Mouse (Mus musculus): ENCODE measurements around the gene Klk1. TPM values are rescaled to one million over a fixed set of nuclear protein-coding genes. Genes with fewer than 3 reads are reported as not detected.
"Not testable (repeated sequence)": the region's sequence is repeated elsewhere in the genome, so short reads cannot be mapped to it uniquely, and the experiment has no call there.

Klk1 gene
- polyA plus RNA-seq, 1 experiment from 2014 or later = not detected

DNA sequence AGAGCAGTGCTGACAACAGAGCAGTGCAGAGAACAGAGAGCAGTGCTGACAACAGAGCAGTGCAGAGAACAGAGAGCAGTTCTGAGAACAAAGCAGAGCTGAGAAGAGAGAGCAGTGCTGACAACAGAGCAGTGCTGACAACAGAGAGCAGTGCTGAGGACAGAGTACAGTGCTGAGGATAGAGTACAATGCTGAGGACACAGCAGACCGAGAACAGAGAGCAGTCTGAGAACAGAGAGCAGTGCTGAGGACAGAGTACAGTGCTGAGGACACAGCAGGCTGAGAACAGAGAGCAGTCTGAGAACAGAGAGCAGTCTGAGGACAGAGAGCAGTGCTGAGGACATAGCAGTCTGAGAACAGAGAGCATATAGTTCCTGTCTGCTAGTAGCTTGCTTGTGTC is 15.6 kb downstream of the Klk1 start:
- Histone ChIP-seq H3K4me1 (peaks cover 7% of the 10 kb centered on the region), H3K9me3 (no peaks in the 10 kb centered on the region), H3K36me3 (replicated peaks) (no peaks in the 10 kb centered on the region), H3K4me3 (no peak overlapping the region), H3K27me3 (ENCODE audit: poor library complexity, severe bottlenecking) (no peaks in the 10 kb centered on the region), H3K27ac (no peak overlapping the region)
- no peak for DNase-seq (ENCODE audit: extremely low spot score, low spot score)
- WGBS = 67% methylated on average over 1 of the region's 1 CpGs

DNA sequence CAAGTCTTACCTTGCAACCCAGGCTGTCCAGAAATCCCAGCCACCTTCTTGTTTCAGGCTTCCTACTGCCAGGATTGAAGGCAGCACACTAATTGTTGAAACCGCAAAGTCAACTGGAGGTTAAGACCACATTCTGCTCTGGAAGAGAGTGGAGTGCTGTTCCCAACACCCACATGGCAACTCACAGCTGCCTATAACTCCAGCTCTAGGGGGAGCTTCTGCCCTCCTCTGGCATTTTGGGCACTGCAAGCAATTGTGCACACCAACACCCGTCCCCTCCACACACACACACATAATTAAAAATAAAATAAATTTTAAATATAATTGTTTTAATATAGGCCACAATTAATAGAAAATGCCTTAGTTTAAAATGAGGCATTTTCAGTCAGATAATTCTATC is 16.0 kb downstream of the Klk1 start:
- Histone ChIP-seq H3K36me3 (replicated peaks) (no peaks in the 10 kb centered on the region), H3K4me3 (no peak overlapping the region)
- 69% methylated on average over 2 of the region's 2 CpGs for WGBS

DNA sequence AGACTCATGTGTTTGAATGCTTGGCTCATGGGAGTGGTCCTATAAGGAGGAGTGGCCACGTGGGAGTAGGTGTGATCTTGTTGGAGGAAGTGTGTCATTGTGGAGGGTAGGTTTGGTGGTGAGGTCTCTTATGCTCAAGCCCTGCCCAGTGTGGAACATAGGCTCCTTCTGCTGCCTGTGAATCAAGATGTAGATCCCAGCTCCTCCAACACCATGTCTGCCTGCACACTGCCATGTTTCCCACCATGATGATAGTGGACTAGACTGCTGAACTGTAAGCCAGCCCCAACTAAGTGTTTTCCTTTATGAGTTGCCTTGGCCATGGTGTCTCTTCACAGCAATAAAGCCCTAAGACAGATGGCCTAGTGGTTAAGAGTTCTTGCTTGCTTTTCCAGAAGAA is 18.9 kb downstream of the Klk1 start:
- Histone ChIP-seq H3K27ac (no peak overlapping the region), H3K36me3 (replicated peaks) (peaks cover 14% of the 10 kb centered on the region), H3K4me3 (no peak overlapping the region), H3K4me1 (peaks cover 22% of the 10 kb centered on the region), H3K27me3 (ENCODE audit: poor library complexity, severe bottlenecking) (no peaks in the 10 kb centered on the region), H3K9me3 (no peaks in the 10 kb centered on the region)
- WGBS = 50% methylated on average over 1 of the region's 1 CpGs
- DNase-seq (ENCODE audit: extremely low spot score, low spot score) = no peak

More for the DNA sequence above, 16.0 kb downstream of the Klk1 start:
- Histone ChIP-seq H3K4me1 (peaks cover 7% of the 10 kb centered on the region), H3K27ac (no peak overlapping the region), H3K27me3 (ENCODE audit: poor library complexity, severe bottlenecking) (no peaks in the 10 kb centered on the region), H3K9me3 (no peaks in the 10 kb centered on the region)
- no peak for DNase-seq (ENCODE audit: extremely low spot score, low spot score)

DNA sequence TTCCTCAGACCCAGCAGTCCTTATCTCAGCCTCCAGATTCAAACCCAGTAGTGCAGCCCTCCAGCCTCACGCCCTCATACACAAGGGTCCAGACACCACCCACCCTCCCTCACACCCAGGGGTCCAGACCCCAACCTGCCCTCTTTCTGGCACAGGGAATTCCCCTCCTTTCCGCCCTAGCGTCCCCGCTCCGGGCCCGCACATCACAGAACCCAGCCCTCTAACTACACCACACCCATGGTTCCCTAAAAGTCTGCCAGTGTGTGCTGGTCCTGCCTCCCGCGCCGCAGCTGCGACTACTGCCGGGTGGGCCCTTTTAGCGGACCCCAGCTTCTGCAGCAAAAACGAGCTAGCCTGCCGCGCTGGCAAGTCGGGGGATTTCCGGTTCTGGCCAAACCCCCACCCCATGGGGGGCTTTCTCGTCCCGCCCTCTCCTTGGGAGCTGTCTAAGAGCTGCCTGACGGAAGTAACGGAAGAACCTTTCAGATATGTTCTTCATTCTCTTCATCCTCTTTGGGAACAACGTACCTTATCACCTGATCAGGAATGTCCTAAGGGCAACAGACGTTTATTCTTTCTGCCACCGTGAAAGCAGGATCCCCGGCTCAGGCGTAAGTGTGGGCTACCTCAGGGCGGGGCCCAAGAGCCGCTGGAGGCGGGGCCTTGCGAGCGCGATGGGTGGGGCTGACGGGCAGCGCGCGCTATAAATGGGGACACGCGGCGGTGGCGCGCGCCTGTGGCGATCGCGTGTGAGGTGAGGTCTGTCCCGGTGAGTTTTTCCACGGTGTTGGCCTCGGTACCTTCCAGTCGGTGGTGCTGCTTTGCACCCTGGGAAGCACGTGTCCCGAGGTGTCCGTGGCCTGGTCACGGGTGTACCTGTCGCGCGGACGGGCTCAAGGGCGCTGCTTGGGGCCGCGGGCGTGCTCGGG is 21.2 kb downstream of the Klk1 start, which contains the start of the genes 1700028J19Rik and 2410002F23Rik:
Gene 1700028J19Rik (minus strand): TSS at position 641 of the 929 bp plus-strand sequence.
Gene 2410002F23Rik (plus strand): TSS at position 668 of the 929 bp plus-strand sequence.
- H3K9me3 ChIP-seq = no peaks in the 10 kb centered on the region
- H3K4me1 ChIP-seq = peaks cover 24% of the 10 kb centered on the region
- H3K4me3 ChIP-seq = peak within 1 kb of the TSS; percentile 92
- WGBS = under 1% methylated on average over 62 of the region's 62 CpGs
- H3K27me3 ChIP-seq (ENCODE audit: poor library complexity, severe bottlenecking) = no peaks in the 10 kb centered on the region
- peak within 1 kb of the TSS; percentile 98 for H3K27ac ChIP-seq
- H3K36me3 ChIP-seq (replicated peaks) = peaks cover 36% of the 10 kb centered on the region
- peak; percentile 89 for DNase-seq (ENCODE audit: extremely low spot score, low spot score)

DNA sequence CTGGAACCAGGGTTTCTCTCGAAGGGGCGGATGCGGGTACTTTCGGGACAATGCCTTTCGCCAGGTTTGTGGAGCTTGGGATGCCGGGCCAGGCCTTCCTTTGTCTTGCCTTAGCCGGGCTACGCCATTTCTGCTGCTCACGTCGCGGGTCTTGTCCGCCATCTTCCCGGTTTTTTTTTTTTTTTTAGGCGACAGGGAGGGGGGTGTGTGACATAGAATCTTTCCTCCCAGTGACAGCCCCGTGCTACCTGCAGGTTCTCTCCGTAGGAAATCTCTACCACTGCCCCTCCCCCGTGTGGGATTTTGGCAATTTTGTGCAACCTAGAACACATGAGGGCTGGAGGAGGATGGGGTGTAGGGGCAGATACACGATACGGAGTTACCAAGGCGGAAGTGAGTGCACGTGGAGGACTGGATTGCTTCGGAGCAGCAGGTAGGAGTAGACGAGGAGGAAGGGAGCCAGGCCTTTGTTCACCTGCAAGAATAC is 21.9 kb downstream of the Klk1 start:
- under 1% methylated on average over 23 of the region's 23 CpGs for WGBS
- Histone ChIP-seq H3K27me3 (ENCODE audit: poor library complexity, severe bottlenecking) (no peaks in the 10 kb centered on the region), H3K4me3 (peak overlapping the region; percentile 92), H3K4me1 (peaks cover 24% of the 10 kb centered on the region), H3K36me3 (replicated peaks) (peaks cover 42% of the 10 kb centered on the region), H3K27ac (peak overlapping the region; percentile 98), H3K9me3 (no peaks in the 10 kb centered on the region)
- DNase-seq (ENCODE audit: extremely low spot score, low spot score) = peak; percentile 73

DNA sequence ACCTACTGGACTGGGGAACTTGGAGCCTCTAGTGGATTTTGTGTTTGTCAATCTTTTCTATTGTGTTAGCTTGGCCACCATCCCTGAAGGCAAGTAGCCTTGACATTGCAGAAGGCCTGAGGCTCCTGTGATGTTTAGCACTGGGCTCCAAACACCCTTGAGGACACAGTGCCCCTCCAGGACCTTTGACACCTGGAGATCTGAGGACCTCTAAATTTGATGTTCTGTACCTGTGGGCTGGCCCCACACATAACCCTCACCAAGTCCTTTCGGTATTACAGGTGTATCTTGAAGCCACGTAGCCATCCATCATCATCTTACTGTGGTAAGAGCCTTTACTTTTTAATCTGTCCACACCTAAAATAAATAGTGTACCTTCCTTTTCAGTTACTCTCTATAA is 22.8 kb downstream of the Klk1 start:
- Histone ChIP-seq H3K4me3 (peak overlapping the region; percentile 92), H3K9me3 (no peaks in the 10 kb centered on the region), H3K4me1 (peaks cover 30% of the 10 kb centered on the region), H3K27ac (no peak overlapping the region), H3K27me3 (ENCODE audit: poor library complexity, severe bottlenecking) (no peaks in the 10 kb centered on the region), H3K36me3 (replicated peaks) (peaks cover 52% of the 10 kb centered on the region)
- 95% methylated on average over 2 of the region's 2 CpGs for WGBS
- DNase-seq (ENCODE audit: extremely low spot score, low spot score) = no peak

DNA sequence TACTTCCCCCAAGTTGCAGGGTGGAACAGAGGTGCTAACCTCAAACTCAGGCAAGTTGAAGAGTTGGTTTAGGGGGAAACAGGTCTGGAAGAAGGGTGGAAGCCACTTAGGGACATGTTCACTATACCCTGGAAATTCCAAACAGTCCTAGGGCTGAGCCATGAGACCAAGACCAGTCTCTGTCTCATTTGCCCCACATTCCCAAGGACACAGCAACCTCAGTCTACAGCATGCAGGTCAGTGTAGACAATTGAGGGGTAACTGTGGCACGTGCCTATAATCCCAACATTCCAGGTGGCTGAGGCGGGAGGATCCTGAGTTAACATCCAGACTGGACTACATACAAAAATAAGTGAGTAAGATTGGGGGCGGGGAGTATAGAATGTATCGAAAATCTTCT is 24.1 kb downstream of the Klk1 start:
- no peak overlapping the region for H3K27ac ChIP-seq
- H3K4me1 ChIP-seq = peaks cover 30% of the 10 kb centered on the region
- WGBS = 92% methylated on average over 4 of the region's 4 CpGs
- no peaks in the 10 kb centered on the region for H3K9me3 ChIP-seq
- H3K27me3 ChIP-seq (ENCODE audit: poor library complexity, severe bottlenecking) = no peaks in the 10 kb centered on the region
- peaks cover 64% of the 10 kb centered on the region for H3K36me3 ChIP-seq (replicated peaks)
- DNase-seq (ENCODE audit: extremely low spot score, low spot score) = no peak
- H3K4me3 ChIP-seq = no peak overlapping the region

DNA sequence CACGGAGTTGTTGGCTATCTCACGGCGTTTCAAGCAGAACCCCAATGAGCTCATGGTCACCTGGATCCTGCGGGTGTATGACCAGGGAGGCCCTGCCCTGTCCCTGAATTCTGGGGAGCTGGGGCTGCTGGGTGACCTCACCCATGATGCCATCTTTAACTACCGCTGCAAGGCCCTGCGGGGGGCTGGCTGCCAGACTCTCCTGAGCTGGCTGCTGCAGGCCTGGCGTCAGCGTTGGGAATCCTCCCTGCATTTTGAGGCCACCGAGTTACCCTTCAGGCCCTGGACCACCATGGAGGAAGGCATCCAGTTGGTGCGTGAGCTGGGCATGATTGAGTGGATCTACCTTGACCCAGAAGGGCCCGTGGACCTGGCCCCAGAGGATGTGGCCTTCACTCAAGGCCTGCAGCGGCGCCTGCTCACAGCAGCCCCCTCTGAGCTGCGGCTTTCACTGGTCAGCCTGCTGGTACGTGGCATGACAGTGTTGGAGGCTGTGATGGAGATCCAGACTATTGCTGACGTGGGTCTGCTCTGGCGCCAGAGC is 25.6 kb downstream of the Klk1 start:
- peaks cover 23% of the 10 kb centered on the region for H3K4me1 ChIP-seq
- H3K9me3 ChIP-seq; H3K27ac ChIP-seq; H3K27me3 ChIP-seq (ENCODE audit: poor library complexity, severe bottlenecking); H3K4me3 ChIP-seq; DNase-seq (ENCODE audit: extremely low spot score, low spot score): not testable (repeated sequence)
- H3K36me3 ChIP-seq (replicated peaks) = peaks cover 77% of the 10 kb centered on the region
- WGBS = 93% methylated on average over 17 of the region's 17 CpGs

DNA sequence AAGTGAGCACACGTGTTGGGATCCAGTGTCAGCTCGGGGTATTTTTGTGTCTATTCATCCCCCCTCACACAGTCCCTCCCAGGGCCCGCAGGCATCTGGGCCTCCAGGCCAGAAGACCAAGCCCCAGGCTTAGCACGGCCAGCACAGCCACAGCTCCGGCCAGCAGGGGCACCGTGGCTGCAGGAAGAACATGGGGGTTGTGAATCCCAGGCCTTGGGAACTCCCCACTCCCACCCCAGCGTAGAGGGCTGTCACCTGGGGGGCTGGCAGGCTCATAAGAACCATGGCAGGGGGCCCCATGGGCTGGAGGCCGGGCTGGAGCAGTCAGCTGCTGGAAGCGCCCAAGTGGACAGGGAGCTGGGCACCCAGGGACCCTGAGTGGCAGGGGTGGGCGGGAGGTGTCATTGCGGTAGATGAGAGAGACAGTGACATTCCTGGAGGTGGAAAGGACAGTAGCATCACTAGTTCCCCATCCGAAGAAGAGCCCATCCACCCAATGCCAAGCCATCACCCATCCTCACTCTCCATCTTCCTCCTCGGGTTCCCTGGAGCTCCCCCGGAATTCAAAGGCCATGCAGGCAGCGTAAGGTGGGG is 28.0 kb downstream of the Klk1 start:
- Histone ChIP-seq H3K4me1 (peaks cover 18% of the 10 kb centered on the region), H3K4me3 (no peak overlapping the region), H3K27ac (no peak overlapping the region), H3K27me3 (ENCODE audit: poor library complexity, severe bottlenecking) (no peaks in the 10 kb centered on the region), H3K9me3 (no peaks in the 10 kb centered on the region), H3K36me3 (replicated peaks) (peaks cover 76% of the 10 kb centered on the region)
- 76% methylated on average over 15 of the region's 15 CpGs for WGBS
- no peak for DNase-seq (ENCODE audit: extremely low spot score, low spot score)

DNA sequence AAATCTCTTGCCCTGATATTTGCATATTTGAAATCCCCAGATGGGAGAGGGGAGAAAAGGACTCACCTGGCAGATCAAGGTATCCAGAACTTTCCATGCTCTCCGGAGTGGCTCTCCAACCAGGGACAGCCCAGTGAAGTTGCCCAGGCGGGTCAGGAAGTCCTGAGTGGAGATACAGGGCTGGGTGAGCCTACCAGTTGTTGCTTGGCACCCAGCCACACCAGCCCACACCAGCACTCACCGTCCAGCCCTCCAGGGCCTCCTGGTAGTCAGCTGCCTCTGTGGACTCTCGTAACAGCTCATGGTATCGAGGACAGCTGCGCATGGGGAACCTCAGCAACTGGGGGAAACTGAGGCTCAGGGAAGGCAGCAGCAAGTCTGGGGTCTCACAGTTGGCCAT is 29.8 kb downstream of the Klk1 start:
- peaks cover 6% of the 10 kb centered on the region for H3K4me1 ChIP-seq
- H3K36me3 ChIP-seq (replicated peaks) = peaks cover 58% of the 10 kb centered on the region
- no peaks in the 10 kb centered on the region for H3K27me3 ChIP-seq (ENCODE audit: poor library complexity, severe bottlenecking)
- 88% methylated on average over 6 of the region's 6 CpGs for WGBS
- H3K27ac ChIP-seq = no peak overlapping the region
- no peaks in the 10 kb centered on the region for H3K9me3 ChIP-seq
- DNase-seq (ENCODE audit: extremely low spot score, low spot score) = no peak
- H3K4me3 ChIP-seq = no peak overlapping the region

DNA sequence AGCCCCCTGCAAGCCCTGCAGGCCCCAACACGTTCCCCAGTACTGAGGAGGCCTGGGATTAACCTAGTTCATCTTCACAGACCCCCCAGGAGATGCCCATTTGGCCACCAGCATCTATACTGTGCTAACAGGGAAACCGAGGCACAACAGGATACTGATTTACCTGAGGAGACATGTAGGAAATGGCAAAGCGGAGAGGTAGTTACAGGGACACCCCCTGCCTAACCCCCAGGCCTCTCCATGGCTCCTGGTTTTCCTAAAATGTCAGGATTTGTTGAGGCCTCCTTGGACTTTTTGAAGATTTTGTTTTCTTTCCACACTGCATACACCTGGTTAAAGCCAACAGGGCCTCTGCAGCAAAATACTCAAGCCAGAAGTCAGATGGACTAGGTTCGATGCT is 32.1 kb downstream of the Klk1 start, which contains the start of gene Acp4:
Gene Acp4 (minus strand): TSS at position 101 of the 400 bp plus-strand sequence.
- Histone ChIP-seq H3K36me3 (replicated peaks) (peaks cover 36% of the 10 kb centered on the region), H3K9me3 (no peaks in the 10 kb centered on the region), H3K4me1 (peaks cover 5% of the 10 kb centered on the region), H3K27ac (no peak within 1 kb of the TSS), H3K4me3 (no peak within 1 kb of the TSS), H3K27me3 (ENCODE audit: poor library complexity, severe bottlenecking) (peaks cover 20% of the 10 kb centered on the region)
- DNase-seq (ENCODE audit: extremely low spot score, low spot score) = no peak
- 88% methylated on average over 4 of the region's 4 CpGs for WGBS

DNA sequence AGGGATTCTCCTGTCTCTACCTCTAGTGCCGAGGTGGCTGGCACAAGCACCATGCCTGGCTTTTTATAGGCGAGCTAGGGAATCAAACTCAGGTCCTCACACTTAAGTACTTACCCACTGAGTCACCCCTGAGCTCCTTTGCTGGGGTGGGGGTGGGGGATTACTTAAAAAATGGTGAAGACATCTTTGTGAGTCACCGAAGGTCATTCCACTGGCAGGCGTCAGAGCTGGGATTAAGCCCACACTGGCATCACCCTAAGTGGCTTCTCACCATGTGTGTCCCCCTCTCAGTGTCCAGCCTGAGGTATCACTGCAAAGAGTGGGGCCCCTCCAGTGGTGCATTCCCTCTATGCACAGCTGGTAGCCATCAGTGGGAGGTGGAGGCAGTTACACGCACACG is 35.2 kb downstream of the Klk1 start:
- DNase-seq (ENCODE audit: extremely low spot score, low spot score) = no peak
- Histone ChIP-seq H3K4me1 (peaks cover 7% of the 10 kb centered on the region), H3K9me3 (no peaks in the 10 kb centered on the region), H3K27ac (no peak overlapping the region), H3K4me3 (no peak overlapping the region), H3K27me3 (ENCODE audit: poor library complexity, severe bottlenecking) (peaks cover 43% of the 10 kb centered on the region), H3K36me3 (replicated peaks) (peaks cover 4% of the 10 kb centered on the region; the same call in 1 of the 2 replicates)
- 82% methylated on average over 6 of the region's 6 CpGs for WGBS

Data from forebrain, embryonic 10.5 days (tissue).